Mouse (Mus musculus) kidney, postnatal 4 days (tissue): Measurements from ENCODE around the gene Madcam1.
A peak's percentile ranks its signal among the peaks of the same experiment; 100 is the strongest.

Experiments used
- DNase-seq, 2 experiments: peaks; one replicate each; pipeline ENCODE4 v3.0.0; 2021; ENCODE audit warnings: mixed read lengths in 2 of 2

Madcam1 gene

DNA sequence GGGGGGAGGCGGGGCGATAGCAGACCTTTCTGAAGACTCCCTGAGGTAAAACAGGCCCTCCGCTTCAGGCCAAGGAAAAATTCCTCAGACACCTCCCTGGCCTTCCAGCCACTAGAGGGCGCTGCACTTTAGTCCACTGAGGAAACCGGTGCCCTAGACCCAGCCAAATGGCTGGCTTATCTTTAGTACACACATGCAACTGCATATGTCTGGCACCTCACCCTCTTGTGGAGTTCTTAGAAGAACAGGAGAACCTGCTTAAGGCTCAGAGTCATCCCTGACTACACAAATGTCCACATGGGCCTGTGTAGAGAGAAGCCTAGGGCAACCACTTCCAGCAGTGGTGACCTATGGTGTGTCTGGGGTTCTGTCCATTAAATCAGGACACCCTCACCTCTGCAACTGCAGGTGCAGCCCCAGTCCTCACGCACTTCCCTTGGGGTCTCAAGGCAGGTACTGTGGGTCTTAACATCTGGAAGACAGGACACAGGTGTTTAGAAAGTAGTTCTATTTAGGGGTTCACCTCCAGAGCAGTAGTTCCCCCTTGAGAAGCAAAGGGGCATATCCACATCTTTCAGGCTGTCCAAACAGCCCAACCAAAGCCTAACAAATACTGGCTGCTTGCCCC is 48.3 kb downstream of the Madcam1 start:
- peak; percentile 91 for DNase-seq

DNA sequence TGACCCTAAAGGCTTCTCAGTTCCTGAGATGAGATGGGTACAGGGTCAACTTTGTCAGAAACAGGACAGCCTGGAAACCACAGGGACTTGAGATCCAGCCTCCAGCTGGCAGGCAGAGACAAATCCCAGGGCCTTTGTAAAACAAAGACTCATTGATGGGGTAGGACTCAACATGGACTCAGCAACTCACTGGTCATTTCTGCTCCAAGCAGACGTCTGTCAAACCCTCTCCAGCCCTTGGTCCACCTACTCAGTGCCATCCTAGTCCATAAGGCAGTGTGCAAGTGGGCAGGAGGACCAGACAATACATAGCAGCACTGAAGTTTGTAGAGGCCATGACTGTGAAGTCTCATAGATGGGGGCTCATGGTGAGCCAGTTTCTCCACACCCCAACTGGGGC is 48.8 kb downstream of the Madcam1 start:
- DNase-seq: no peak

DNA sequence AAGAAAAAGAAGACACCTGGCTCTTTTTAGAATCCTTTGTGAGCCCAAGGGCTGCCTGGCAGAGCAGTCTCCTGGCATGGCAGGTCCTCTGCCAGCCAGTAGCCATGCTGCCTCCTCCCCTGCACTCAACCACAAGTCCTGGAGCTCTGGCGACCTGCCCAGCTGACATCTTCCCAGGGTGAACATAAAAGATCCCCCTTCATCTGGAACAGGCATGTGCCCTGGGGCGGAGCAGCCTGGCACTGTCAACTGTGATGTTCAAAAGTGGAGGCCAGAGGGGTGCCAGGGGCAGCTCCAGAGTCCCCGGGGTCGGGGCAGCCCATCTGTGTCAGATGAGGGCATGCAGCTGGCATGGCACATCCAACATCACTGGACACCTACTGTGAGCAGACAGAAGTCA is 50.6 kb downstream of the Madcam1 start:
- DNase-seq: no peak

DNA sequence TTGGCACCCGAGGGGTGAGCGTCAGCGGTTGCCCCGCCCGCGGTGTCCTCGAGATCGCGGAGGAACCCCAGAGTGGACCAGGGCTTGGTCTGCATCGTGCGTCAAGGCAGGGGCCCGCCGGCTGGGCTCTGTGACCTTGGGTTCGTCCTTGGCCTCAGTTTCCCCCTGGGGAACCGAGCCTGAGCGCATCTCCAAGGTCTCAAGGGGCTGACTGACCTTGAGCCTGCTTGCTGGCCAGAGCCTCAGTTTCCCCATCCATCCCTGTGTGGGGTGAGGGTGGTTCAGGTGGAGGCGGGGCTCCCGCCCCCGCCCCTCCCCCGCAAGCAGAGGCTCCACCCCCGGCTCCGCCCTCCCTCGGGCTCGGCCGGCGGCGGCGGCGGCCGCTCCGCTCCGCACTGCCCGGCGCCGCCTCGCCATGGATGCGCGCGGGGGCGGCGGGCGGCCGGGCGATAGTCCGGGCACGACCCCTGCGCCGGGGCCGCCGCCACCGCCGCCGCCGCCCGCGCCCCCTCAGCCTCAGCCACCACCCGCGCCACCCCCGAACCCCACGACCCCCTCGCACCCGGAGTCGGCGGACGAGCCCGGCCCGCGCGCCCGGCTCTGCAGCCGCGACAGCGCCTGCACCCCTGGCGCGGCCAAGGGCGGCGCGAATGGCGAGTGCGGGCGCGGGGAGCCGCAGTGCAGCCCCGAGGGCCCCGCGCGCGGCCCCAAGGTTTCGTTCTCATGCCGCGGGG is 52.1 kb downstream of the Madcam1 start, which contains the start of gene Hcn2:
Gene Hcn2, plus strand, starts transcription at position 381 of the 734 bp plus-strand sequence.
- no peak for DNase-seq

GRCm38 (mm10) chr10:79716988-79717355 is 52.6 kb downstream of the Madcam1 start:
- peak in 1 of 2 experiments; percentile 53 for DNase-seq

GRCm38 (mm10) chr10:79717640-79718357 is 53.4 kb downstream of the Madcam1 start:
- peak; percentile 90 to 91 for DNase-seq
